Mouse (Mus musculus): ENCODE results near the gene Slc25a11.

Slc25a11 gene

GRCm38 (mm10) chr11:70623053-70623742 lies 24.1 kb downstream of the Slc25a11 start:
- no peak for DNase-seq (ENCODE audit: low spot score in 2 of 2)

- DNase-seq (ENCODE audit: low spot score in 2 of 2): no peak
Measured at GRCm38 (mm10) chr11:70621972-70622814, 25.1 kb downstream of the Slc25a11 start.

- no peak for DNase-seq (ENCODE audit: low spot score in 2 of 2)
Measured at GRCm38 (mm10) chr11:70619101-70619500, 28.2 kb downstream of the Slc25a11 start, which contains the start of gene Chrne. Chrne (minus strand) TSS chr11:70619216.

GRCm38 (mm10) chr11:70615516-70616093 lies 31.7 kb downstream of the Slc25a11 start, which contains the start of gene 4930544D05Rik:
4930544D05Rik (plus strand) TSS chr11:70615848.
- peak in 1 of 2 experiments; percentile 29 for DNase-seq (ENCODE audit: low spot score in 2 of 2)

DNA sequence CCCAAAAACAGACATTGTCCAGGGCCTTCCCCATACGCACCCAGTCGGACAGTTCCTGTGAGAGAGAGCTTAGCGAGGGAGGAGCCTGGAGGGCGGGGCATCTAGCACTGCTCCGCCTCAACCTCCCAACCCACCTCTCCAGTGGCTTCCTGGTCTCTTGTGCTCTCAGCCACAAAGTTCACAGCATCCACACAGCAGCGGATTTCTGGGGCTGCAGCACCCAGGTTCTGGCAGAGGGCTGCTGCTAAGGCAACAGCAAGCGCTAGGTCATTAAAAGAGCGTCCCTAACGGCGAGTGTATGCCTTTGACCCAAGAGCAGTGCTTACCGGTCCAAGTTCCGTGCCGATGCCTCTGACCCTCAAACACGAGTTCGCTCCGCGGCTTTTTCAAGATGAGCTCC lies 32.2 kb downstream of the Slc25a11 start:
- peak; percentile 46 to 50 for DNase-seq (ENCODE audit: low spot score in 2 of 2)

GRCm38 (mm10) chr11:70612505-70612904 lies 34.8 kb downstream of the Slc25a11 start:
- no peak for DNase-seq (ENCODE audit: low spot score in 2 of 2)

DNA sequence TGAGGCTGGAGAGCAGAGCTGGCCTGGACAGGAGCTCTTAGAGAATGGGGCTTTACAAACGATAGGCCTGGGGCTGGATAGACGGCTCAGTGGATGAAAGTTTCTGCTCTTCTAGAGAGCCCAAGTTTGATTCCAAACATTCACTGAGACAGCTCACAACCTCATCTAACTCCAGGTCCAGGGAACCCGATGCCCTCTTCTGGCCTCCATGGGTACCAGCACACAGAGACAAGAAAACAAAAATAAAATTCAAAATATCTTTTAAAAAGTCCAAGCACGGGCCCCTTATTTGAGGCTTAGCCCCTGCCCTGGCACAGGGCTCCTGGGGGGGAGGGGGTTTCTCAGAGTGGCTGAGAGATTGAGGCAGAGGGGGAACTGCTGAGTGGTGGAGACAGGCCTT lies 36.5 kb downstream of the Slc25a11 start:
- no peak for DNase-seq (ENCODE audit: low spot score in 2 of 2)

DNA sequence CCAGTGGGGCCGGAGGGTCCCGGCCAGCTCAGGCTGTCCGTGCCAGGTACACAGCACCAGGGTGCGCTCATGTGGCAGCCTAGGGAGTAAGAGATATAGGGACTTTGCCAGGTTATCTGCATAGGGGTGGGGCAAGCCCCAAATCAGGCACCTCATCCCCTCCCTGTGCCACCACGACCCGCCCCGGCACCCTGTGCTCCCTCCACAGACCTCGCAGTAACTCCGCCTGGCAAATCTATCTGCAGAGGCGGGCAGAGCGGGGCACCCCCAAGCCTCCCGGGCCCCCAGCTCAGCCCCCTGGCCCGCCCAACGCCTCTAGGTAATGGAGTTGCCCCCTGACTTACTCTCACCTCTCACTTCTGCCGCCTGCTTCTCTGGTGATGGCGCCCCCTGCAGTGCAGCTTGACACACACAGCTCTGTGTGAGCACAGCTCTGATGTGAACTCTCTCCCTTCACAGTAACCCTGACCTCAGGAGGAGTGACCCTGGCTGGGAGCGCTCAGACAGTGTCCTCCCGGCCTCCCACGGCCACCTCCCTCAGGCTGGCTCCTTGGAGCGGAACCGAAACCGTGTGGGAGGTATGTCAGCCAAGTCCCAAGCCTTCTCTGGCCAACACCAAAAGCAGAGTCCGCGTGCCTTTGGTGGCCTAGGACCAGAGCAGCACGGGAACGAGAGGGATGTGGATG lies 38.8 kb downstream of the Slc25a11 start:
- DNase-seq (ENCODE audit: low spot score in 2 of 2): peak in 1 of 2 experiments; percentile 24

DNA sequence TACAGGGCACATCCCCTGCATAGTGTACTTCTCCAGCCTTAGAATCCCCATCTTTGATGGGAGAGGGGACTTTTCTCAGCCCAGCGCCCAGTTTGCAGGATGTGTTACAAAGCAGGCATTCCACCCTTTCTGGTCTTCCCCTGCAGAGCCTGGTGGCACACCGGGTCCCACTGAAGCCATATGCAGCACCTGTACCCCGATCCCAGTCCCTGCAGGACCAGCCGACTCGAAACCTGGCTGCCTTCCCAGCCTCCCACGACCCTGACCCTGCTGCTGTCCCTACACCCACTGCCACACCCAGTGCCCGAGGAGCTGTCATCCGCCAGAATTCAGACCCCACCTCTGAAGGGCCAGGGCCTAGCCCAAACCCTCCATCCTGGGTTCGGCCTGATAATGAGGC lies 39.7 kb downstream of the Slc25a11 start:
- DNase-seq (ENCODE audit: low spot score in 2 of 2): peak in 1 of 2 experiments; percentile 28

GRCm38 (mm10) chr11:70606717-70607116 lies 40.6 kb downstream of the Slc25a11 start:
- DNase-seq (ENCODE audit: low spot score in 2 of 2): no peak

DNA sequence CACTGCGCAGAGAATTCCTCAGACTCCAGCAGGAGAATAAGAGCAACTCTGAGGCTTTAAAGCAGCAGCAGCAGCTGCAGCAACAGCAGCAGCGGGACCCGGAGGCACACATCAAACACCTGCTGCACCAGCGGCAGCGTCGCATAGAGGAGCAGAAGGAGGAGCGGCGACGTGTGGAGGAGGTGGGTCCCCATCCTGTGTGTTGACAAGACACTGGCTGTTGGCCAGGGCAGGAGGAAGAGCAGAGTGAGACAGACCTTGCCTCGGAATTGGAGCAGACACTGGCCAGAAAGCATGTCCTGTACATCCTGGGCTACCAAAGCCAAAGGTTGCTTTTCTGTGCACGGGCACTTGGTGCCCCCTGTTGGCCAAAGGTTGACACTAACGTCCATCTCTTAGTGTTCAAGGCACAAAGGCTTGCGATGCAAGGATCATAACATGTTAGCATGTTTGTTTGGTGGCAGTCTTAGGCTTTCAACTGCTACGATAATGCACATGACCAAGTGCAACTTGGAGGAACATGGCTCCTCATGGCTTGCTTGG lies 42.2 kb downstream of the Slc25a11 start:
- peak; percentile 71 to 74 for DNase-seq (ENCODE audit: low spot score in 2 of 2)

GRCm38 (mm10) chr11:70598451-70598953 lies 48.8 kb downstream of the Slc25a11 start:
- no peak for DNase-seq (ENCODE audit: low spot score in 2 of 2)

DNA sequence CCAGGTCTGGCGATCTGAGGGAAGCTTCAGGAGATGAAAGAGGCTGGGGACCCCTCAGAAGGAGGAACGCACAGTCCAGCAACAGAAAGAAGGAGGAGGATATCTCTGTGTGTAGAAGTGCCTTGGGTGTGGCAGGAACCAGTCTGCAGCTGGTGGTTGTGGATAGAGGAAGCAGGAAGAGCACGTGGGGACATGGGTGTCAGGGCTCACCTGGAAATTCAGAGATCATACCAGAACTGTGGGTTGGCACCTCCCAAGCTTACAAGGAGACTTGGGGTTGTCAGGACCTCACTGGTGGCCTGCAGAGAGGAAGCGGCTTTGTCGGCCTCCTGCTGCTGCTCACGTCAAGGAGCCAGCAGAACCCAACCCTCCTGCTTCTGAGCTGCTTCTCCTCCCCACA lies 50.0 kb downstream of the Slc25a11 start:
- no peak for DNase-seq (ENCODE audit: low spot score in 2 of 2)

- no peak for DNase-seq (ENCODE audit: low spot score in 2 of 2)
Measured at GRCm38 (mm10) chr11:70596094-70596493, 51.2 kb downstream of the Slc25a11 start.

DNA sequence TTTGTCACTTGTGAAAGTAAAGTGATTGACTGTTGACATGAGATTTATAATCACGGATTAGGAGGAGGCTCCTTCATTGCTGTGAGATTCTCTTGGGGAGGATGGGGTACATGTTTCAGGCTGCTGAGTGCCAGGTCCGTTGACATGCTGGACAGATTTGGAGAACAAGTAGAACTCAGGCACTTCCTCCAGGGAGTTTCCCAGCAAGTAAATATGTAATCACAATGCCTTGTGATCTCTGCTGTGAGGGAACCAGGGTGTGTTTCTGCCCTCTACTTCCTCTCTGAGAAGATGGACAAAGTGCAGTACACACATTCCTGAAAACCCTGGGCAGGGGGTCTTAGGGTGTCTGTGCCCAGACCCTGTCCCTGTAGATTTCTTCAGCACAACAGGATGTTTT lies 51.6 kb downstream of the Slc25a11 start:
- no peak for DNase-seq (ENCODE audit: low spot score in 2 of 2)

DNA sequence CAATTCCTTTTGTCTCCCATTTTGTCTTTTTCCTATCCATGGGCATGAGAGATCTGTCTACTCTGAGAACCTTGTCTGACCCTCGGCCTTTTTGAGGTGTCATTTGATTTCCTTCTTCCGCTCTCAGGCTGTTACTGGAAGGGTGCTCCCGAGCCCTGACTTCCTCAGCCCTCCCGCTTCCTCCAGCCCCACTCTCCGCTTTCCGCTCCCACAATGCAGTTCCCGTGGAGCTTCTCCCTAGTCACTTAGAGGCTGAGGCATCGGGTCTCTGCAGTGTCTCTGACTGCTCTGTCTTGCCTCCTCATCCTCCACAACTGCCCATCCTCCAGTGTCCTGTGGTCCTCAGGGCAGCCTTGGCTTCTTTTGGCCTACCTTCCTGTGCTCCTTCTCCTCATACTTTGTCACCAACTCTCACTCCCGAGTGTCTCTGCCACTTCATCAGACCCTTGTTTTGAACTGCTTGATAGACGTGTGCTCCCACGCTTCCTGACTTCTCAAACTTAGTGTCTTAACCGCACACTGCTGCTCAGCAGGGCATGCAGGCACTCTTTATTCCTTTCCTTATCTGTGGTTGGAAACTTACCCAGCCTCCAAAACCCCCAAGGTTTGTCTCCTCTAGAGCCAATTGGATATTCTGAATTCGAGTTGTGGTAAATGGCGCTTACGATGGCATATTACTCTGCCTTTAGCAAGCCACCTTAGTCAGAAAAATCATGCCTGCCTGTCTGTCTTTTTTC lies 52.9 kb downstream of the Slc25a11 start:
- no peak for DNase-seq (ENCODE audit: low spot score in 2 of 2)
